Mouse (Mus musculus): ENCODE measurements around the gene Zfp13. TPM values are rescaled to one million over a fixed set of nuclear protein-coding genes. Genes with fewer than 3 reads are reported as not detected.
"Not testable (repeated sequence)": the region's sequence is repeated elsewhere in the genome, so short reads cannot be mapped to it uniquely, and the experiment has no call there.

The Zfp13 gene
- polyA plus RNA-seq, 1 experiment: 27.7 TPM

- Histone ChIP-seq H3K27me3 (ENCODE audit: control insufficient read depth, insufficient read depth, low read length, poor library complexity, severe bottlenecking) (no peaks in the 10 kb centered on the region), H3K27ac (ENCODE audit: insufficient read depth, low read length) (peak overlapping the region; percentile 98), H3K9ac (ENCODE audit: low read depth, poor library complexity, severe bottlenecking) (peak overlapping the region; percentile 92), H3K9me3 (replicated peaks; ENCODE audit: control insufficient read depth, insufficient read depth, low read length, poor library complexity, severe bottlenecking) (no peaks in the 10 kb centered on the region), H3K36me3 (ENCODE audit: control insufficient read depth, insufficient read depth, low read length, poor library complexity, severe bottlenecking) (no peaks in the 10 kb centered on the region), H3K4me3 (ENCODE audit: low read depth, low read length) (peak overlapping the region; percentile 61), H3K4me1 (ENCODE audit: control insufficient read depth, insufficient read depth, low read length) (no peaks in the 10 kb centered on the region)
- TF ChIP-seq EP300 (IDR thresholded peaks at IDR 0.05; ENCODE audit: insufficient read depth, low read depth, low read length) (no peak), CTCF (IDR thresholded peaks at IDR 0.05; ENCODE audit: low read depth, low read length) (no peak), POLR2A (IDR thresholded peaks at IDR 0.05; ENCODE audit: insufficient read depth, low read length) (no peak)
Measured at GRCm38 (mm10) chr17:23599605-23600063, 347 bp upstream of the Zfp13 start.

GRCm38 (mm10) chr17:23595139-23595538 lies 4.1 kb downstream of the Zfp13 start:
- not testable (repeated sequence) for H3K27ac ChIP-seq (ENCODE audit: insufficient read depth, low read length); H3K27me3 ChIP-seq (ENCODE audit: control insufficient read depth, insufficient read depth, low read length, poor library complexity, severe bottlenecking); H3K9ac ChIP-seq (ENCODE audit: low read depth, poor library complexity, severe bottlenecking); H3K4me1 ChIP-seq (ENCODE audit: control insufficient read depth, insufficient read depth, low read length); H3K9me3 ChIP-seq (replicated peaks; ENCODE audit: control insufficient read depth, insufficient read depth, low read length, poor library complexity, severe bottlenecking); H3K4me3 ChIP-seq (ENCODE audit: low read depth, low read length); H3K36me3 ChIP-seq (ENCODE audit: control insufficient read depth, insufficient read depth, low read length, poor library complexity, severe bottlenecking)

GRCm38 (mm10) chr17:23592926-23593300 lies 6.4 kb downstream of the Zfp13 start:
- no peaks in the 10 kb centered on the region for H3K9me3 ChIP-seq (replicated peaks; ENCODE audit: control insufficient read depth, insufficient read depth, low read length, poor library complexity, severe bottlenecking)
- H3K36me3 ChIP-seq (ENCODE audit: control insufficient read depth, insufficient read depth, low read length, poor library complexity, severe bottlenecking): no peaks in the 10 kb centered on the region
- TF ChIP-seq CTCF (IDR thresholded peaks at IDR 0.05; ENCODE audit: low read depth, low read length): no peak
- TF ChIP-seq POLR2A (IDR thresholded peaks at IDR 0.05; ENCODE audit: insufficient read depth, low read length): no peak
- no peak for TF ChIP-seq EP300 (IDR thresholded peaks at IDR 0.05; ENCODE audit: insufficient read depth, low read depth, low read length)
- peak overlapping the region; percentile 50 for H3K9ac ChIP-seq (ENCODE audit: low read depth, poor library complexity, severe bottlenecking)
- H3K4me3 ChIP-seq (ENCODE audit: low read depth, low read length): peak overlapping the region; percentile 78
- H3K27me3 ChIP-seq (ENCODE audit: control insufficient read depth, insufficient read depth, low read length, poor library complexity, severe bottlenecking): no peaks in the 10 kb centered on the region
- H3K27ac ChIP-seq (ENCODE audit: insufficient read depth, low read length): peak overlapping the region; percentile 80
- no peaks in the 10 kb centered on the region for H3K4me1 ChIP-seq (ENCODE audit: control insufficient read depth, insufficient read depth, low read length)

- H3K9me3 ChIP-seq (replicated peaks; ENCODE audit: control insufficient read depth, insufficient read depth, low read length, poor library complexity, severe bottlenecking): no peaks in the 10 kb centered on the region
- peak overlapping the region; percentile 78 for H3K4me3 ChIP-seq (ENCODE audit: low read depth, low read length)
- TF ChIP-seq POLR2A (IDR thresholded peaks at IDR 0.05; ENCODE audit: insufficient read depth, low read length) (no peak), CTCF (IDR thresholded peaks at IDR 0.05; ENCODE audit: low read depth, low read length) (no peak), EP300 (IDR thresholded peaks at IDR 0.05; ENCODE audit: insufficient read depth, low read depth, low read length) (0 out of 2 replicates have a peak, but pooled peaks have one; percentile 58)
- H3K27me3 ChIP-seq (ENCODE audit: control insufficient read depth, insufficient read depth, low read length, poor library complexity, severe bottlenecking): no peaks in the 10 kb centered on the region
- H3K9ac ChIP-seq (ENCODE audit: low read depth, poor library complexity, severe bottlenecking): peak overlapping the region; percentile 50
- H3K27ac ChIP-seq (ENCODE audit: insufficient read depth, low read length): peak overlapping the region; percentile 80
- no peaks in the 10 kb centered on the region for H3K4me1 ChIP-seq (ENCODE audit: control insufficient read depth, insufficient read depth, low read length)
- H3K36me3 ChIP-seq (ENCODE audit: control insufficient read depth, insufficient read depth, low read length, poor library complexity, severe bottlenecking): no peaks in the 10 kb centered on the region
Measured at GRCm38 (mm10) chr17:23592208-23592925, 6.9 kb downstream of the Zfp13 start.

- TF ChIP-seq EP300 (IDR thresholded peaks at IDR 0.05; ENCODE audit: insufficient read depth, low read depth, low read length) (no peak), CTCF (IDR thresholded peaks at IDR 0.05; ENCODE audit: low read depth, low read length) (no peak), POLR2A (IDR thresholded peaks at IDR 0.05; ENCODE audit: insufficient read depth, low read length) (no peak)
- Histone ChIP-seq H3K27me3 (ENCODE audit: control insufficient read depth, insufficient read depth, low read length, poor library complexity, severe bottlenecking) (no peaks in the 10 kb centered on the region), H3K4me3 (ENCODE audit: low read depth, low read length) (no peak overlapping the region), H3K36me3 (ENCODE audit: control insufficient read depth, insufficient read depth, low read length, poor library complexity, severe bottlenecking) (peaks cover 3% of the 10 kb centered on the region; the same call in 1 of the 2 replicates), H3K9me3 (replicated peaks; ENCODE audit: control insufficient read depth, insufficient read depth, low read length, poor library complexity, severe bottlenecking) (no peaks in the 10 kb centered on the region), H3K27ac (ENCODE audit: insufficient read depth, low read length) (peak overlapping the region; percentile 79), H3K9ac (ENCODE audit: low read depth, poor library complexity, severe bottlenecking) (no peak overlapping the region), H3K4me1 (ENCODE audit: control insufficient read depth, insufficient read depth, low read length) (no peaks in the 10 kb centered on the region)
Measured at GRCm38 (mm10) chr17:23587253-23587652, 12.0 kb downstream of the Zfp13 start.

- Histone ChIP-seq H3K36me3 (ENCODE audit: control insufficient read depth, insufficient read depth, low read length, poor library complexity, severe bottlenecking) (peaks cover 3% of the 10 kb centered on the region; the same call in 1 of the 2 replicates), H3K27me3 (ENCODE audit: control insufficient read depth, insufficient read depth, low read length, poor library complexity, severe bottlenecking) (no peaks in the 10 kb centered on the region), H3K4me1 (ENCODE audit: control insufficient read depth, insufficient read depth, low read length) (no peaks in the 10 kb centered on the region), H3K4me3 (ENCODE audit: low read depth, low read length) (peak overlapping the region; percentile 94), H3K9me3 (replicated peaks; ENCODE audit: control insufficient read depth, insufficient read depth, low read length, poor library complexity, severe bottlenecking) (no peaks in the 10 kb centered on the region), H3K9ac (ENCODE audit: low read depth, poor library complexity, severe bottlenecking) (peak overlapping the region; percentile 43), H3K27ac (ENCODE audit: insufficient read depth, low read length) (0 out of 2 replicates have a peak overlapping the region, but pooled peaks have one; percentile 11)
- TF ChIP-seq CTCF (IDR thresholded peaks at IDR 0.05; ENCODE audit: low read depth, low read length) (no peak), POLR2A (IDR thresholded peaks at IDR 0.05; ENCODE audit: insufficient read depth, low read length) (peak; percentile 32)
Measured at GRCm38 (mm10) chr17:23585721-23586491, 13.4 kb downstream of the Zfp13 start.
